Comparison of ENCODE assay signal across 8 mouse cellular contexts in the genomic region with DNA sequence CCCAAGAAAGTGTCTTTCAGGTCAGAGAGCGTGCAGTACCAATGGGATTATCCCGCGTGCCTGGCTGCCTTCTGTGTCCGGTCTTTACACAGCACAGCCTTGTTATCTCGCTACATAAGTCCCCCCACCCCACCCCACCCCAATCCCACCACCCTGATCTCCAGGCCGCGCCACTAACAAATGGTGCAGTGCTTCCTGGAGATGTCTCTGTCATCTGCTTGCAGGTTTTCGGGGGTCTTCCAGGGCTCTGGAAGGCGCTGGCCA. TPM values are rescaled to one million over a fixed set of nuclear protein-coding genes. Genes with fewer than 3 reads are reported as not detected.
DNase-seq lines count a peak whose midpoint lies in the region; ATAC-seq and TF ChIP-seq lines count a peak whose summit lies in the region.

A gene (minus strand): TSS at position 43 of the 264 bp plus-strand sequence.

- peaks cover 28% of the 10 kb centered on the region for H3K36me3 ChIP-seq in kidney, embryonic 15.5 days
- peaks cover 13% of the 10 kb centered on the region for H3K36me3 ChIP-seq in intestine, postnatal 0 days (ENCODE audit: control insufficient read depth, insufficient read depth)
- H3K36me3 ChIP-seq in midbrain, embryonic 11.5 days (ENCODE audit: control insufficient read depth, insufficient read depth, low read length), result peaks cover 2% of the 10 kb centered on the region; the same call in 1 of the 2 replicates

- no peak for ATAC-seq in kidney, embryonic 15.5 days (replicated peaks; ENCODE audit: low FRiP score)
- ATAC-seq in intestine, postnatal 0 days, result no peak; the same call in 1 of the 2 replicates
- no peak for ATAC-seq in midbrain, embryonic 11.5 days (ENCODE audit: low FRiP score)

- no peaks in the 10 kb centered on the region for H3K9me3 ChIP-seq in kidney, embryonic 15.5 days (replicated peaks)
- H3K9me3 ChIP-seq in intestine, postnatal 0 days (ENCODE audit: control insufficient read depth), result no peaks in the 10 kb centered on the region
- no peaks in the 10 kb centered on the region for H3K9me3 ChIP-seq in midbrain, embryonic 11.5 days (ENCODE audit: control insufficient read depth, low read length)

- peak within 1 kb of the TSS; percentile 83 for H3K9ac ChIP-seq in kidney, embryonic 15.5 days
- H3K9ac ChIP-seq in intestine, postnatal 0 days (ENCODE audit: low read depth, low read length), result peak within 1 kb of the TSS; percentile 75
- H3K9ac ChIP-seq in midbrain, embryonic 11.5 days (ENCODE audit: low read length), result peak within 1 kb of the TSS; percentile 75

- H3K27ac ChIP-seq in kidney, embryonic 15.5 days, result peak within 1 kb of the TSS; percentile 87
- H3K27ac ChIP-seq in intestine, postnatal 0 days (ENCODE audit: low read depth, low read length), result peak within 1 kb of the TSS; percentile 90
- peak within 1 kb of the TSS; percentile 52 for H3K27ac ChIP-seq in midbrain, embryonic 11.5 days (ENCODE audit: low read depth, low read length)

- peak within 1 kb of the TSS; percentile 87 for H3K4me3 ChIP-seq in kidney, embryonic 15.5 days (replicated peaks)
- peak within 1 kb of the TSS; percentile 87 for H3K4me3 ChIP-seq in intestine, postnatal 0 days (ENCODE audit: low read depth, low read length)
- peak within 1 kb of the TSS; percentile 60 for H3K4me3 ChIP-seq in midbrain, embryonic 11.5 days (ENCODE audit: low read depth, low read length)

- intact Hi-C loops in gastrocnemius, postnatal 36 days (cut with DNase I), result loop anchor here (5.0 kb wide), 1 partner anchor 186 kb away; a partner anchor contains a TSS

- H3K27me3 ChIP-seq in kidney, embryonic 15.5 days, result peaks cover 5% of the 10 kb centered on the region; the same call in 1 of the 2 replicates
- H3K27me3 ChIP-seq in intestine, postnatal 0 days (replicated peaks; ENCODE audit: control insufficient read depth, insufficient read depth, low read length), result no peaks in the 10 kb centered on the region
- no peaks in the 10 kb centered on the region for H3K27me3 ChIP-seq in midbrain, embryonic 11.5 days (ENCODE audit: control insufficient read depth, insufficient read depth, low read length)

- H3K4me2 ChIP-seq in kidney, embryonic 15.5 days, result peak within 1 kb of the TSS; percentile 97
- peak within 1 kb of the TSS; percentile 100 for H3K4me2 ChIP-seq in intestine, postnatal 0 days (replicated peaks; ENCODE audit: low read depth)
- H3K4me2 ChIP-seq in midbrain, embryonic 11.5 days, result peak within 1 kb of the TSS; percentile 89

- TF ChIP-seq CTCF in intestine, postnatal 0 days (IDR thresholded peaks at IDR 0.05; ENCODE audit: low read depth), result no peak

- peaks cover 29% of the 10 kb centered on the region for H3K4me1 ChIP-seq in kidney, embryonic 15.5 days
- peaks cover 8% of the 10 kb centered on the region for H3K4me1 ChIP-seq in intestine, postnatal 0 days (replicated peaks; ENCODE audit: control insufficient read depth, insufficient read depth, low read length)
- H3K4me1 ChIP-seq in midbrain, embryonic 11.5 days (ENCODE audit: control insufficient read depth, insufficient read depth, low read length), result peaks cover 15% of the 10 kb centered on the region

- no peak for DNase-seq in kidney, postnatal 4 days
- DNase-seq in adrenal gland, postnatal 36 days, result no peak
- DNase-seq in gastrocnemius, postnatal 36 days, result no peak
- no peak for DNase-seq in midbrain, embryonic 11.5 days (ENCODE audit: low spot score, missing footprints)
- no peak for DNase-seq in cerebellum, adult 11-12 months
- no peak for DNase-seq in right cerebral cortex, postnatal 10 days (ENCODE audit: low spot score in 2 of 2)

- under 1% methylated on average over 9 of the region's 9 CpGs for WGBS in kidney, embryonic 15.5 days
- WGBS in intestine, postnatal 0 days, result under 1% methylated on average over 9 of the region's 9 CpGs
- 0% methylated on average over 9 of the region's 9 CpGs for WGBS in midbrain, embryonic 11.5 days

RNA-seq across cellular contexts. Expression of the gene that starts here (rescaled TPM):
- polyA plus RNA-seq in kidney, embryonic 15.5 days (2015; fragmentation: Nextera tagmentation; extraction: Ambion mirVana), result 381 and 386 TPM in 2 replicates
- 100 to 1,000 TPM; 229 to 241 TPM for total RNA-seq in adrenal gland, postnatal 36 days (2021)
- 100 to 1,000 TPM; 105 to 118 TPM for total RNA-seq in gastrocnemius, postnatal 36 days (2021)
- polyA plus RNA-seq in intestine, postnatal 0 days (2015; fragmentation: Nextera tagmentation; extraction: Ambion mirVana), result 384 and 398 TPM in 2 replicates
- polyA plus RNA-seq in midbrain, embryonic 11.5 days (2014; fragmentation: Nextera tagmentation; extraction: Ambion mirVana), result 359 and 375 TPM in 2 replicates
